Mouse (Mus musculus): Measurements from ENCODE around the gene Ccdc125.

The Ccdc125 gene

GRCm38 (mm10) chr13:100669291-100670022, at the start of gene Ccdc125:
Ccdc125 (plus strand) TSS chr13:100669717.
- peak; percentile 21 to 41 for DNase-seq

DNA sequence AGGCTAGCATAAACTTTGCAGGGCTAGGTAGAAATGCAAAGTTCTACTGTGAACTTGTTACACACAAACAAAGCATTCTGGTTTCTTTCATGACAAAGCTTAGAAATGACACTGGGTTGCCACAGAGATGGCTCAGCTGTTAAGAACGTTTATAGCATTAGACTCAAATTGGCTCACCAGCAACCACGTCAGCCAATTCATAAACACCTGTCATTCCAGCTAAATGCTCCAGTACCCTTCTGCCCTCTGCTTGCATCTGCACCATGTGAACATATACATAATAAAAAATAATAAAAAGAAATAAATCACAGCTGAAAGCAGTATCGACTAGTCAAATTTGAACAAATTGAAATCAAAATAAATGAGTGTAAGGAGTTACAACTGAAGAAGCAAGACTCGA, 47.3 kb upstream of the Ccdc125 start:
- no peak for DNase-seq

- DNase-seq, result no peak
Measured at GRCm38 (mm10) chr13:100634106-100634691, 35.3 kb upstream of the Ccdc125 start.

- DNase-seq, result no peak
Measured at GRCm38 (mm10) chr13:100642471-100643209, 26.9 kb upstream of the Ccdc125 start.

GRCm38 (mm10) chr13:100648223-100648622, 21.3 kb upstream of the Ccdc125 start:
- DNase-seq, result no peak

- peak; percentile 90 to 97 for DNase-seq
Measured at GRCm38 (mm10) chr13:100650550-100651438, 18.7 kb upstream of the Ccdc125 start, which contains the start of the genes Ak6 and Rad17. Ak6 (plus strand) TSS chr13:100650979. Rad17 (minus strand) TSS chr13:100651051.

GRCm38 (mm10) chr13:100651439-100652186, 17.9 kb upstream of the Ccdc125 start, which contains the start of gene Taf9:
Taf9 (plus strand) TSS chr13:100651579.
- DNase-seq, result no peak

- no peak for DNase-seq
Measured at GRCm38 (mm10) chr13:100658091-100658490, 11.4 kb upstream of the Ccdc125 start.

DNA sequence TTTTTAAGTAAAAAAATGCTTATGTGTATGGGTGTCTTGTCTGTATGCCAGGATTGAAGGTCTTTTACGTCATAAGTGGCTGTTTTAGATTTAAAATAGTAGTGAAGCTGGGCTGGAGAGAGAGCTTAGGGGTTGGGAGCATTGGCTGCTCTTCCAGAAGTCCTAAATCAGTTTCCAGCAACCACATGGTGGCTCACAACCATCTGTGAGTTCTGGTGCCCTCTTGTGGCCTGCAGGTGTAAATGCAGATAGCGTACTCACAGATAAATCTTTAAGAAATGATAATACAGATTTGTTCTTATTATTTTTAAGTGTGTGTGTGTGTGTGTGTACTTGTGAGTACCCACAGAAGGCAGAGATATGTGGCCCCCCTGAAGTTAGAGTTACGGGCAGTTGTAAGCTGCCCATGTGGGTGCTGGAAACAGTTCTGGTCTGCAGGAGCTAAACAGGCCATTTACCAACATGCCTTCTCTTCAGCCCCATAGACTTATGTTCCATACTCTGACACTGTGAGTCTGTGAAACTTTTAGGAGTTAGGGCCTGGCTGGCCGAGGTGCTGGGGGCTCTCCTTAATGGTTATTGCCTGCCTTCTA, 9.6 kb upstream of the Ccdc125 start:
- peak in 1 of 2 experiments; percentile 56 for DNase-seq

DNA sequence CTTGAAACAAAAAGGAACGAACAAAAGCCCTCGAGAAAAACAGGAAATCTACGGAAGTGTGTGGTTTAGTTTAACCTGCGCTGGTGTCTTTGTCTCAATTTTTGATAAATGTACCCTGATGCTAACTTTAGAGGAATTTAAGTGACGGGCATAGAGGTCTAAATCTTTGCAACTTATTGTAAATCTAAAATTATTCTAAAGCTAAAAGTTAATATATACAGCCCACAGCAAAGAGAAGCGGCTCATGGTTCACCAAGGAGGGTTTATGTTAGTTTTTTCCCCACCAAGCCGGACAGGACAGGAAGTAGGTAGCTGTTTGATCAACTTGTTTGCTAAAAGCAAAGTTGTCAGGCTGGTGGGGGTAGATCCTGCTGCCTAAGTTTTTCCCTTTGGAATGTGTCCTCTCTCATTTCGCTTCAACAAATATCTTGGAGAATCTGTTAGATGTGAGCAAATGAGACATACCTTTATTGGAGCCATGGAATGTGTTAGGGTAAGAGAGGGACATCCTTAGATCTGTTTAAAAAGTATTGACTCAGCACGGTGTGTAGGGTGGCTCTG, 744 bp downstream of the Ccdc125 start:
- DNase-seq, result no peak

DNA sequence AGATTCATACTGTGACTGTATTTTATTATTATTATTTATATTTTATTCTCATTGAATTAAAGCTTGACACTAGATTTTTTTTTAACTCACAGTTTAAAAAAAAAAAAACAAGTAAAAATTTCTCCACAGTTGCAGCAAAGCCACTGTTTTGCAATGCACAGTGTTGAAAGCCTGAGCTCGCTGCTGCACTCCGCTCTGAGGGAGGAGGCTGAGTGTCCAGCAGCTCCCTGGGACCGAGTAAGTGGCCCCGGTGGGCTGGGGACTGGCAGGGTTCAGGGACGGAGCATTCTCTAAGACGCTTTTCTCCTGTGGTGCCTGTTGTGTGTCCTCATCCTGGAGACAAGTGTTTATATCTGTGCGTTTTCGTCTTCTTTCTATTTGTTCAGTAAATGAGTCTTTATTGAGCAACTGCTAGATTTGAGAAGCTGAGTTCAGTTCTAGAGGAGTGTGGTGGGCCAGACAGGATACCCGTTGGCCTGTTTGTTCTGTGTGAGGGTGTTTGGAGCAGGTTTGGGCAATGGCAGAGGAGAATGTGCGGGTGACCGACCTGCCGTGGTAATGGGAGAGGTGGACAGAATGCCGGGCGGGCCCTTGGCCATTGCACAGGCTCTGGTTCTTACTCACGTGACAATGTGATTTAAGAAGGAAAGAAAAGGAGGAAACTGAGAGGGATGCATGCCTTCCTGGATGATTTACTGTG, 6.6 kb downstream of the Ccdc125 start:
- no peak for DNase-seq

DNA sequence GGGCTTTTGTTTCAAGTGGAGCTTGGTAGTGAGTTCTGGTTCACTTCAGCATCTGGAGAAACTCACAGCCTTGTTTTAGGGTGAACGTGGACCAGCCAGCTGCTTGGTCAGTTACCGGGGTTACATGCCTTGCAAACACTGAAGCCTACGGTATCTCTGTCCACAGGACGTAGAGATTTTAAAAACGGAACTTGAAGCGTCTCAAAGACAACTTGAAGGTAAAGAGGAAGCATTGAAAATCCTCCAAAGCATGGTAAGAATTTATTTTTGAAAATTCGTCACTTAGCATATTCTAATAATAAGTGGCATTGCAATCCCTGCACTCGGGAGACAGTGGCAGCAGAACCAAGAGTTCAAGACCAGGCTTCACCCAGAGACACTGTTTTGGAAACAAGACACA, 12.1 kb downstream of the Ccdc125 start:
- DNase-seq, result no peak

DNA sequence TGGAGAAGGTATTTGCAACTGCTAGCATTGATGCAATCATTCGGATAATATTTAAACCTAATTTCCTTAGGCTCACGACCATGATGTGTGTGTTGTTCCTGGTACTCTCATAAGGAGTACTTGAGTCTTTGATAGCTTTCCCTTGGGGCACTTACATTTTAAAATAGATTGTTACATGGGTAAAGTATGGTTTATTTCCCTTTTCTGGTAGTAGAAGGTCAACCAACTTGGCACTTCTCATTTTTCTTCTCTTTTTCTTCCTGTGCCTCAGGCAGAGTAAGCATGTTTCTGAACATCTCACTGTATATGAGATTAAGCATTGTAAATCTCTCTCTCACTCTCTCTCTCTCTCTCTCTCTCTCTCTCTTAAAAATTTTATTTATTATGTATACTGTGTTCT, 13.3 kb downstream of the Ccdc125 start:
- DNase-seq, result no peak

DNA sequence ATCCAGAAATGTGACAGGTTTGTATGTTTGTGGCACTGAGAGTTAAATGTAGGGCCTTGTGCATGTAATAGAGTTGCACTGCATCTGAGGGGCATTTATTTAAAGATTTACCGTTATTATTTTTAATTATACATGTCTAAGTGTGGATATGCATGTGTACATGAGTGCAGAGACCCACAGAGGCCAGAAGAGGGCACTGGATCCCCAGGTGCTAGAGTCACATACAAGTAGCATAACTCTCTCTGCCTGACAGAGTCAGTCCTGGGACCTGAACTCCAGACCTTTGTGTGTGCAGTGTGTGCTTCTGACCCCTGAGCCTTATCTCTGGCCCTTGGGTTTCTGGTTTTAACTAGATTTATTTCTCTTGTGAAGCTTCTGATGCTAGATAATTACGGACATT, 14.8 kb downstream of the Ccdc125 start:
- no peak for DNase-seq

- DNase-seq, result no peak
Measured at GRCm38 (mm10) chr13:100687513-100687912, 18.0 kb downstream of the Ccdc125 start.

GRCm38 (mm10) chr13:100697541-100697940, 28.0 kb downstream of the Ccdc125 start:
- DNase-seq, result no peak

DNA sequence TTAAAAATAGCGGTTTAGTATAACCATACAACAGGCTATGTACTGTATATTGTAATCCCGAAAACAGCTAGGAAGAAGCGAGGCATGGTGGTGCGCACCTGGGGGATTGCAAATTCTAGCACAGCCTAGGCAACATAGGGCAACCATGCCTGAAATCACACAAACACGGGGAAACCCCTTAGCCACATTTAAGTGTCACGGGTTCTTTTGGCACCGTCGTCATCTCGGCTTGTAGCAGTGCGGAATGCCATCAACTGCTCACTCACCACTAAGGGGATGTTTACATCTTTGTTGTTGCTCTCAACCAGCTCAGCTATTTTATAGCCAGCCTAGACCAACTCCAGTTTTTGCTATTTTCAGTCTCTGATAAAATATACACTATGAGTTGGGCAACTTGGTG, 29.3 kb downstream of the Ccdc125 start:
- no peak for DNase-seq

GRCm38 (mm10) chr13:100703468-100703867, 34.0 kb downstream of the Ccdc125 start:
- DNase-seq, result no peak

DNA sequence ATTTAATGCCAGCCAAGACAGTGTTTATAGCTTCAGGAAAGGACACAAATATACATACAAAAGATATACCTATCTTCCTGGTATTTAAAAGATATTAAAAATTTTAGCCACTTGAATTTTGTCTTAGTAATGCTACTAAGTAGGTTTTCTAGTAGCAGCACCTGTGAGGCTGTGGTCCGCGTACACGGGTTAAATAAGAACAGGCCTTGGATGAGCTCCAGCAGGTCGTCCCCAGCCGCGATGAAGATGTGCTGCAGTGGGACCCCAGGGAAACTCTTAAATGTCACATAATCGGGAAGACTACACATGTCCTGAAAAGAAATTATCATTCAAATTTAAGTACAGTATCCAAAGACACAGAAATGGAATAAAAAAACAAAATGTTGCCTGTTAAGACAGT, 36.7 kb downstream of the Ccdc125 start:
- DNase-seq, result no peak

DNA sequence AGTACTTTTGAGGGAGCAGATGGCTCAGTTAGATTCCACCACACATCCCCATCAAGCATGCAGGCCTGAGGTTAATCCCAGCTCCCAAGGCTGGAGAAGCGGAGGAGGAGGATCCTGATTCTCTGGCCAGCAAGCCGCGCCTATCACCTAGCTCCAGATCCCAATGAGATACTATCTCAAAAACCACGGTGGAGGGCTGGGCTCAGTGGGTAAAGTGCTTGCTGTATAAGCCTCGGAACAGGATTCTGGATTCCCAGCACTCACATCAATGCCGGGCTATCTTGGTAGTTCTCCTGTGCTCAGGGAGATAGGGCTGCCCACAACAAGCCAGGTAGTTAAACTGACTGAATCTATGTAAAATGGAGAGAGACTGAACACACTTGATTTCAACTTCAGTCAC, 46.0 kb downstream of the Ccdc125 start:
- DNase-seq, result no peak

All from spleen, adult 18-20 months (tissue).